Mouse (Mus musculus) testis, adult 2 months (tissue): Measurements from ENCODE around the gene Crim1. TPM values are rescaled to one million over a fixed set of nuclear protein-coding genes. Genes with fewer than 3 reads are reported as not detected.

Source experiments
- H3K27ac ChIP-seq: fragments of 200-500 bp; 2 replicates; pipeline ENCODE4 v1.5.1; 2012; ENCODE audit warnings: low read depth, low read length; ENCODE audit not compliant: control insufficient read depth, insufficient read depth
- H3K27me3 ChIP-seq: fragments of 200-500 bp; 2 replicates; pipeline ENCODE4 v1.6.1; 2012; ENCODE audit warnings: mild to moderate bottlenecking, low read length, moderate library complexity; ENCODE audit not compliant: control insufficient read depth, insufficient read depth
- H3K36me3 ChIP-seq: fragments of 200-500 bp; 2 replicates; pipeline ENCODE4 v1.6.1; 2012; ENCODE audit warnings: mild to moderate bottlenecking, low read length; ENCODE audit not compliant: control insufficient read depth, insufficient read depth
- H3K4me1 ChIP-seq: fragments of 200-500 bp; 2 replicates; pipeline ENCODE4 v1.6.1; 2012; ENCODE audit warnings: low read length; ENCODE audit not compliant: control insufficient read depth, insufficient read depth
- H3K4me3 ChIP-seq: fragments of 200-500 bp; 2 replicates; pipeline ENCODE4 v1.5.1; 2012; ENCODE audit warnings: low read depth, mild to moderate bottlenecking, low read length, moderate library complexity, mixed read lengths; ENCODE audit not compliant: control insufficient read depth
- CTCF ChIP-seq: fragments of 200-500 bp; IDR thresholded peaks from 2 replicates; pipeline ENCODE4 v1.5.1; 2012; ENCODE audit warnings: low read depth, mild to moderate bottlenecking, inconsistent platforms, low read length, moderate library complexity; ENCODE audit not compliant: control insufficient read depth, insufficient read depth, insufficient replicate concordance
- POLR2A ChIP-seq: fragments of 200-500 bp; IDR thresholded peaks from 2 replicates; pipeline ENCODE4 v1.6.1; 2012; ENCODE audit warnings: low read depth, mild to moderate bottlenecking, inconsistent platforms, low read length, moderate library complexity; ENCODE audit not compliant: control insufficient read depth
- polyA plus RNA-seq: library from polyadenylated mRNA; depleted of rRNA; stranded (reverse); fragments of >200 nt; gene quantifications from 2 replicates; pipeline ENCODE4 v1.2.3, GENCODE M21; 2012

The Crim1 gene
- polyA plus RNA-seq, 1 experiment: 3.5 TPM

DNA sequence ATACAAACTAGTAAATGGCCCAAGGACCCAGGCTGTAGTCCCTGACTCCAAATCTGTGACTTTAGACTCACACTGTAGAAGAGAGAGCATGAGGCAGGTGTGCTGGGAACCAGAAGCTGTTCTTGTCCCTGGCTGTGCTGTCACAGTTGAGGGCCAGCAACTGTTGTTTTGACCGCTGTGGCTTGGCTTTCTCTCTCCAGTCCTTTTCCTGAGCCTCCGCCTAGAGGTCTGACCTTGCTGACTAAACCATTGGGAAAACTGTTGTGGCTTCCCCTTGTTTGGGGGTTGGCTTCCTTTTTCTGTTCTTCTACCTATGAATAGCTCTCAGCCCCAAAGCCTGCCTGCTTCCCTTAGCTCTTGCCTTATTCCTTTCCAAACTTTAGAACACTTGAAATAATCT is 126.3 kb downstream of the Crim1 start:
- no peaks in the 10 kb centered on the region for H3K27me3 ChIP-seq

GRCm38 (mm10) chr17:78327187-78327586 is 127.1 kb downstream of the Crim1 start:
- Histone ChIP-seq H3K4me1 (no peaks in the 10 kb centered on the region), H3K27ac (no peak overlapping the region), H3K4me3 (no peak overlapping the region), H3K27me3 (no peaks in the 10 kb centered on the region), H3K36me3 (no peaks in the 10 kb centered on the region)
- no peak for TF ChIP-seq CTCF
- TF ChIP-seq POLR2A: no peak

More for the DNA sequence above, 126.3 kb downstream of the Crim1 start:
- H3K4me3 ChIP-seq: no peak overlapping the region
- H3K27ac ChIP-seq: no peak overlapping the region
- no peaks in the 10 kb centered on the region for H3K4me1 ChIP-seq
- no peaks in the 10 kb centered on the region for H3K36me3 ChIP-seq
- no peak for TF ChIP-seq POLR2A
- no peak for TF ChIP-seq CTCF

GRCm38 (mm10) chr17:78328287-78328686 is 128.2 kb downstream of the Crim1 start:
- no peak overlapping the region for H3K4me3 ChIP-seq
- H3K27ac ChIP-seq: no peak overlapping the region
- H3K4me1 ChIP-seq: no peaks in the 10 kb centered on the region
- no peaks in the 10 kb centered on the region for H3K27me3 ChIP-seq
- no peak for TF ChIP-seq CTCF
- TF ChIP-seq POLR2A: no peak
- H3K36me3 ChIP-seq: no peaks in the 10 kb centered on the region

DNA sequence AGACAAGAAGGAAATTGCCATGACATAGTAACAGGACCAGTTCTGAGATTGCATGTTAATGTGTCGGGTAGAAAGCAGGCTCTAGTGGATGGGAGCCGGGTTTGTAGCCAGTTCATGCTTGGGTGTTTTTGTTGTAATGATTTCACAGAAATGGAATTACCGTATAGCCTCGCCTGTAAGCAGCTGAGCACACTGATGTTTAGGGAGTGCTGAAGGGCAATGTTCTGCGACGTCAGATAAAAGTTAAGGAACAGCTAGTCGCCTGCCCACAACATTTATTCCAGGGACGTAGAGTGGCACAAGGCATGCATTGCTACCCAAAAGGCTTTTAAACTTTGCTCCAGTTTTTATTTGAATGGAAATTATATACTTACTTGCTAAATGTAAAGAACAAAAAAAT is 131.4 kb downstream of the Crim1 start:
- Histone ChIP-seq H3K4me3 (no peak overlapping the region), H3K27ac (no peak overlapping the region), H3K4me1 (no peaks in the 10 kb centered on the region), H3K27me3 (no peaks in the 10 kb centered on the region), H3K36me3 (no peaks in the 10 kb centered on the region)
- TF ChIP-seq CTCF: no peak
- no peak for TF ChIP-seq POLR2A

DNA sequence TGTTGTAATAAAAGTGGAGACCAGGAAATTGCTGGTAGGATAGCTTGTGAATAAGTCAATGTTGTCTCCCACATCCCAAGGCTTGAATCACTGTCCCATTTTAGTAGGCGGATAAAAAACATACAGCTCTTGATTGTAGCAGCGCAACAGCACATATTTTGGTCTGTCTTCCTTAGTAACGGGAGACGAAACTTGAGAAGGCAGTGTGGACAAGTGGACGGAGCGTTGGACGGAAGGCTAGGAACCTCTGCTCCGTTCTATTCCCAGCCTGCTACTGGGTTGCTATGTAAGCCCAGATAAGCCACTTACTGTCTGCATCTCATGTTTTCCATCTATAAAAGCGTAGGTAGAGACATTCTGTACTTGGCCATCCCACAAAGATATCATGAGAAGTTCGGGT is 133.2 kb downstream of the Crim1 start:
- no peak overlapping the region for H3K27ac ChIP-seq
- no peaks in the 10 kb centered on the region for H3K36me3 ChIP-seq
- no peak for TF ChIP-seq POLR2A
- no peak for TF ChIP-seq CTCF
- H3K4me1 ChIP-seq: no peaks in the 10 kb centered on the region
- no peaks in the 10 kb centered on the region for H3K27me3 ChIP-seq
- no peak overlapping the region for H3K4me3 ChIP-seq

- H3K36me3 ChIP-seq: no peaks in the 10 kb centered on the region
- no peaks in the 10 kb centered on the region for H3K27me3 ChIP-seq
- no peak overlapping the region for H3K27ac ChIP-seq
- TF ChIP-seq CTCF (no peak), POLR2A (no peak)
- no peaks in the 10 kb centered on the region for H3K4me1 ChIP-seq
- no peak overlapping the region for H3K4me3 ChIP-seq
These were observed 135.2 kb downstream of the Crim1 start for GRCm38 (mm10) chr17:78335250-78335649.

DNA sequence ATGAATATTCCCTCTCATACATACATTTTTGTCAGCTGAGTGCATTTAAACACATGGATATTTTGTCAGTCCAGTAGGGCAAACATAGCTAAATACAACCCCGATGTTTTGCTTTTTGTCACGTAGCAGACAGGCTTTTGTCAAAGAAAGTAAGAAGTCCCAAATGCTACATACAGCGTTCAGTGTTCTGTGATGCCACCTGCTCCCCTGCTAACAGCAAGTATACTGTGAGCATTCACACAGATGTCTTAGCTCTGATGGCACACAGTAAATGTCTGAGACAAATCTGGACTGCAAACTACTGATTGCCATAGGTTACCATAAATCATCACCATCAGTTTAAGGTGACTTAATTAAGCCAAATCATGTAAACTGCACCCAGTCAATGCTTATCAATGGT is 143.6 kb downstream of the Crim1 start:
- TF ChIP-seq CTCF (no peak), POLR2A (no peak)
- Histone ChIP-seq H3K4me3 (no peak overlapping the region), H3K4me1 (no peaks in the 10 kb centered on the region)

More for the DNA sequence above, 143.6 kb downstream of the Crim1 start:
- Histone ChIP-seq H3K27me3 (no peaks in the 10 kb centered on the region), H3K27ac (no peak overlapping the region), H3K36me3 (no peaks in the 10 kb centered on the region)
